Mouse (Mus musculus) adrenal gland (tissue): ENCODE results near the gene Bcl3.

Experiments
- intact Hi-C: fragments of 180-260 bp; cut with DNase I; formaldehyde crosslinking; loops from one replicate; pipeline ENCODE4 v1.15.1; 2025

Bcl3 gene

GRCm38 (mm10) chr7:19836843-19837242 lies 14.3 kb upstream of the Bcl3 start:
- intact Hi-C loops: no loop called here

- intact Hi-C loops: no loop called here
These were observed 11.5 kb upstream of the Bcl3 start for GRCm38 (mm10) chr7:19834055-19834454.

DNA sequence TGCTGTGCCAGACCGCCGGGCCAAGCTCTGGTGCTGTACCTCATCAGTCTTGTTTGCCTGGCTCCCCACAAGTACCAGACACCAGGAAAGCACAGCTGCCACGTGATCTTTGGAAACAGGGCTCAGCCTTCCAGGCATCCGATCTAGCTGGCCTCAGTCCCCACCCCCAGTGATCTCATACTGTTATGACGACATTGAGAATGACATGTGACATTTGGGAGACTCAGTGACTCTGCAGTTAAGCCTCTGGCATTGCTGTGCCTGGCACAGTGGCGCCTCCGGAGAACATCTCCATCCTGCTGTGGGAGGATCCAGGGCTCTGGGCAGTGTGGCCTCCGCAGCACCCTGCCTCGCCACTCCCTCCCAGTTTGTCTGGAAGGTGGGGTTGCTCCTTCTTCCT lies 9.3 kb upstream of the Bcl3 start:
- intact Hi-C loops: no loop called here

DNA sequence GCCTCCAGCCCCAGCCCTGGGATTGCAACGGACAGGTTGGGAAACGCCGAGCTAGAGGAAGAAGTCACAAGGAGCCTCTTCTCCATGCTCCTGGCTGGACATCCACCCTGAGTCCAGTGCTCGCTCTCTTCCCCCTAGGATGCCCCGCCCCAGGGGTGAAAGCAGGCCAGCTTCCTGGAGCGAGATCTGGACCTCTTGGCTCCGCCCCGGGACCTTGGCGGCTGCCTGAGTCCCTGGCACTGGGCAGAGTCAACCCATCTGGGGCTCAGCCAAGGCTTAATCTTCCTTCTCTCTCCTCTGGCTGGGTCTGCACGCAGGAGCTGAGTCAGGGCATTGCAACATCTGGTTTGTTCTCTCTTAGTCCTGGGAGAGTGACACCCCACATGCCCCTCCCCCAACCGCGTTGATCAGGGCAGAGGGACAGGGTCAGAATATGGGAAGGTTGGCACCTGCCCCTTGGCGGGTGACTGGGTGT lies 8.1 kb upstream of the Bcl3 start:
- intact Hi-C loops: no loop called here

GRCm38 (mm10) chr7:19829694-19830093 lies 7.1 kb upstream of the Bcl3 start:
- intact Hi-C loops: no loop called here

GRCm38 (mm10) chr7:19826756-19827155 lies 4.2 kb upstream of the Bcl3 start:
- intact Hi-C loops: no loop called here

DNA sequence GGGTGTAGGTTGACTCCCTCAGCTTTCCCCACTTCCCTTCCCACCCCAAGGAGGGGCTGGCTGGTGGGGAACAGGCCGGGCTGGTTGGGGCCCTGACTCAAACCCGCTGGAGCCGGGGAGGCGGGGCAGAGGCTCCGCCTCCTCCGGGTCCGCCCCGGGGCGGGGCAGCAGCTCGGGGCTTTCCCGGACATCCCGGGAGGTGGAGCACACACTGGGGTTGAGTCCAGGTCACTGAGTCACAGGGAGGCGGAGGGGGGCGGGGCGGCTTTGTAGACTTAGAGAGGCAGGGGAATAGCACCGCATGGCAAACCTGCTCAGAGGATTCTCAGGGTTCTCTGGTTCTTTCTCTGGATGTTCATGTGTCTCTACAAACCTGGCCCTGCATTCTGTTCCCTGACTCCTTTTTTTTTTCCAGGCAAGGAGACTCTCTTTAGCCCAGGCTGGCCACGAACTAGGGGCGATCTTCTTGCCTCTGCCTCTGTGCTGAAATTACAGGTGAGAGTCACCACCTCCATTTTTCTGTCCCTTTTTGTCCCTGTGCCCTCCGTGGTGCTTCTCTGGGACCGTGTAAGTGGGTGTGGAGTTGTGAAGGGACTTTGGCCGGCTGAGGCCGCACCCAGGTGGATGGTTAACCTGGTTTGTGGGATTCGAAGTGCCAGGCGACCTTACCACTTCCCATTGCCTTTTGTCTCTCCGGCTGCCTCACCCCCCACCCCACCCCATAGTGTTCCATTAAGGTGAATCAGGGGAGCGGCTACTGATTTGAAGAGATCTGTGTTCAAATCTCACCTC lies 1.8 kb upstream of the Bcl3 start:
- intact Hi-C loops: no loop called here

DNA sequence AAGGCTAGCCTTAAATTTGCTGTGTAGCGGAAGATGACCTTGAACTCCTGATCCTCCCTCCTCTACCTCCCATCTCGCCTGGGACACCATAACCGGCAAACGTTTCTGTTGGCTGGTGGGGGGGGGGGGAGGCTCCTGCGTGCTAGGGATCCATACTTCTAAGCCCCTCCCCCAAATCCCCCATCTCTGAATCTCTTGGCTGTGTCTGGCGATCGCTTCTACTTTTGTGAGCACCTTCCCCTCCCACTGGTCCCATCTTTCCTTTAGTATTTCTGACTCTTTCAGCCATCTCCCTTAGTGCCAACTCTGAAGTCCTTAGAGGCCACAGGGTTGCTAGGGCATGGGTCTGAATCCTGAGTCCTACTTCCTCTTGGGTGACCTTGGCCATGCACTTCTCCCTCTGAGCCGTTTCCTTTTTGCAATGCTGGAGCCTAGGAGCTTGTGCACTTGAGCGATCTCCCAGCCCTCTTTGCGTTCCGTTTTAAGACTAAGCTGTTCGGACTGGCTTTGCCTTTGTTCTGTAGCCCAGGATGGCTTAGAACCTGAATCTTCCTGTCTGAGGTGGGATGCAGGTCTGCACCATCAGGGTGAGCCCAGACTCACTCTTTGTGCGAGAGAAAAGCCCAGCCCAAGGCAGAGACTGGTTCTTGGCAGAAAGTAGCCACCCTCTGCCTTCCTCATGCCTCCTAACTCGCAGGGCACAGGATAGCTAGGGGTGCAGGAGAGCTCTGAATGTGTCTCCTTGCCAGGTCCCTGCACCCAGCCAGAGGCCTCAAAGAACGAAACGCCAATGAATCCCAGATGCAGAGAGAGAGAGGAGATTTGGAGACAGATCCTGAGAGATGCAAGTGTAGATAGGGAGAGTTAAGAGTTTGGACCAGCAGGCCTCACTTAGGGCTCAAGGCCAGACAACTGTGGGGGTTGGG lies 949 bp upstream of the Bcl3 start:
- intact Hi-C loops: no loop called here

DNA sequence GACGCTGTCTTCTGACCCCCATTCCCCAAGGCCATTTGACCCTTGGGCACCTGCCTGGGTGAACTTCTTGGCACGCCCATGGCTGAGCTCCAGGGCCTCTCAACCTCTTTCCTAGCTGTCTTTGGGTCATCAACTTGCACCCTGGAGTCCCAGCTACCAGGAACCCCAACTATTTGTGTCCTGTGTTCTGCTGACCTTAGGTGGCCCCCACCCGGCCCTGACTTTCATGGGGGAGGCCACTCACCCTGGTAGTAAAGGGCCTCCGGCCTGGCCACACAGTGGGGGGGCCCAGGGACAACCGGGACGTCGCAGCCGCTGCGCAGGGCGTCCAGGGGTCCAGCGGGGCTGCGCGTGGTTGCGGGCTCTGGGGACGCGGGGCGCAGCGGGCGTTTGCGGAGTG lies 377 bp downstream of the Bcl3 start:
- intact Hi-C loops: no loop called here

GRCm38 (mm10) chr7:19821633-19822032 lies 937 bp downstream of the Bcl3 start:
- intact Hi-C loops: no loop called here

DNA sequence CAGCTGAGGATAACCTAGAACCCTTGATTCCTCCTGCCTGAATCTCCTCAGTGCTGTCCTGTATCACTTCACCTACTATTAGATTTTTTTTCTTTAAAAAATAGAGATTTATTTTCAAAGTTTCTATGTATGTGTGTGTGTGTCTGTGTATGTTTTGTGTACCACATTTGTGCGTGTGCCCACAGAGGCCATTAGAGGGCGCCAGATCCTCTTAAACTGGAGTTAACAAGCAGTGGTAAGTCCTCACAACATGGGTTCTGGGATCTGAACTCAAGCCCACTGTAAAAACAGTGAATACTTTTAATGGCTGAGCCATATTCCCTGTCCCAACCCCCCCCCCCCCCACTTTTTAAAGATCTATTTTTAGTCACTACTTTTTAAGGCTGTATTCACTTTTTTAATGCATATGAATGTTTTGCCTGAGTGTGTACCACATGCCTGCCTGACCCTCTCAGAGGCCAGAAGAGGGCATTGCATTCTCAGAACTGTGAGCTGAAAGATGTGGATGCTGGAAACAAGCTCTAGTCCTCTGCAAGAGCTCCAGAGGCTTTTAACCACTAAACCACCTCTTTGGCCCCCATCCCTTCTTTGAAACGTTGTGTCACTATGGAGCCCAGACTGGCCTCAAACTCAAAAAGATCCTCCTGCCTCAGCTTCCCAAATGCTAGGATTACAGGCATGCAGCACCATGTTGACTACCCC lies 2.1 kb downstream of the Bcl3 start:
- intact Hi-C loops: no loop called here

GRCm38 (mm10) chr7:19818875-19819274 lies 3.7 kb downstream of the Bcl3 start:
- intact Hi-C loops: no loop called here

- intact Hi-C loops: no loop called here
These were observed 4.1 kb downstream of the Bcl3 start for GRCm38 (mm10) chr7:19818440-19818839.

DNA sequence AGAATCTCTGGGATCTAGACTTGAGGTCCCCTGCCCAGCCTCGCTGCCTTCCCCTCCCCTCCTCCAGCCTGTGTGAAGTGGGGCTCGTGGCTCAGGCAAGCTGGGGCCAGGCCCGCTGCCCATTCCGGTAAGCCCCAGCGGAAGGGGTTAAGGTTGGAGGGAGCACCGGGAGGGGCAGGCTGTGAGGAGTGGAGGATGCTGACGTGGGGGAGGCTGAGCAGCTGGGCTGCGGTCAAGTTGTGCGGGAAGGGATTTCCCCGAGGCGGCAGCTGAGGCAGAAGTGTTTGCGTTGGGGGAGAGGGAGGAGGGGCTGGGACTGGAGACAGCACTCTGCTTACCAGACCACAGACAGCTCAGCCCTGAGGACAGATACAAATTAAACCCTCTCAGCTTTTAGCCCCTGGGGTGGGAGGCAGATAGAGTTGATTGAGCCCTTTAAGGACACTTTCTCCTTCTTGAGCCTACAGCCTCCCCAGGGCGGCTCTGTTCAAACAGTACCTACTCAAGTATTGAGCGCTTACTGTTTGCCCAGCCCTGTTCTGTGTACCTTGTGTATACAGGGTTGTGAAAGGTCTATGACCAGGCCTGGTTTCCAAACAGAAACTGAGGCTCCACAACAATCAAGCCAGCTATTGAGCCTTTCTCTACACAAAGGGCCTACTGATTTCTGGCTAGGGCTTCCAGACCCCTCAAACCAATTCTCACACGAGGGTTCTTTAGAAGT lies 5.0 kb downstream of the Bcl3 start:
- intact Hi-C loops: no loop called here

GRCm38 (mm10) chr7:19816224-19816771 lies 6.3 kb downstream of the Bcl3 start:
- intact Hi-C loops: no loop called here

- intact Hi-C loops: no loop called here
These were observed 7.0 kb downstream of the Bcl3 start for GRCm38 (mm10) chr7:19815296-19816223.

DNA sequence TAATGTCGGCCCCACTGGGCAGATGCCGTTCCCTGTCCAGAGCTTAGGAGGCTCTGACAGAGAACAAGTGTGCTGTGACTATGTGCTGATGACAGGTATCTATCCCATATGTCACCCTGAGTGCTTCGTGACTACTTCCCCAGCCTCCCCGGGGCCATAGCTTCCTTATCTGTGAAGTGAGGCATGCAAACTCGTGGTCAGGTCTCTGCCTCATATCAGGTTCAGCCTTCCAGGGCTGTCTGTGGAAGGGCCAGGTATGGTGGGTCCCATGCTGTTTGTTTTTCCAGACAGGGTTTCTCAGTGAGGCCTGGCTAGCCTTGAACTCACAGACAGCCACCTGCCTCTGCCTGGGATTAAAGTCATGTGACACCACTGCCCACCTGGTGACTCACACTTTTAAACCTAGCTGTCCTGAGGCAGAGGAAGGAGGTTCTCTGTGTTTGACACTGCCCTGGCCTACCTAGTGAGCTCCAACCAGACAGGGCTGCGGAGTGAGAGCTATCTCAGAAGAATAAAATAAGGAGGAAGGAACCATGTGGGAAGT lies 8.9 kb downstream of the Bcl3 start:
- intact Hi-C loops: no loop called here

GRCm38 (mm10) chr7:19813161-19813560 lies 9.4 kb downstream of the Bcl3 start:
- intact Hi-C loops: no loop called here

DNA sequence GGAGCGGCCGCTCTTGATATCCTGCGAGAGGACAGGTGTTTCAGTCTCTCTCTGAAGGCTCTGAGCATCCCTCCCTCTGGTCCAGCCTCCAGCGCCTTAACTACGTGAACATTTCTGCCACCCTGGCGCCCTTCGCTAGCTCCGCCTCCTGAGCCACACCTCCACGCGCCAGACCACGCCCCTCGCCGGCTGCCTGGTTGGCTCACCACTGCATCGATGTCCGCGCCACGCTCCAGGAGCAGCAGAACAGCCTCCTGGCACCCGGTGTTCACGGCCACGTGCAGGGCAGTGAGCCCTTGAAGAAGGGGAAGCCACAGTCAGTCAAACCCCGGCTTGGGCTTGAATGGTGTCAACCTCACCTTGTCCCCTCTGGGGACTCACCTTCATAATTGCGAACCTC lies 11.5 kb downstream of the Bcl3 start:
- intact Hi-C loops: no loop called here
